ENCODE assay signal across 8 mouse cellular contexts in the genomic region with DNA sequence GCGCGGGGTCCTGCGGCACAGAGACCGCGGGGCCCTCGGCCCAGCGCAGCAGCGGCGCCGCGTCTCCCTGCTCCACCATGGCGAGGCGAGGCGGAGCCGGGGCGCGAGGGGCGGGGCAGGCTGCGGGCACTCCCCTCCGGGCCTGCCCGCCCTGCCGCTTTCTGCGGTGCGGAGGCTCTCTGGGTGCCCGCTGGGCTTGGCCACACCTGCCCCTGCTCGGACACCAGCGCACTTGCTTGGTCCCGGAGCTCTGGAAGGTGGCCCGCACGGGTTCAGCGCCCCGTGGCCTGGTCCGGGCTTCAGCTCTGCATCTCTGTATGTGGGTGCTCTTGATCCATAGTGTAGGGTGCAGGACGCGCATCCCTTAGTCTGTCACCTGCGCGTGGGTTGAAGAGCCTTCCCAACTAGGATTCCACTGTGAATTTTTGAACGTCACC. TPM values are rescaled to one million over a fixed set of nuclear protein-coding genes. Genes with fewer than 3 reads are reported as not detected.
DNase-seq lines count a peak whose midpoint lies in the region; ATAC-seq and TF ChIP-seq lines count a peak whose summit lies in the region.

A gene (minus strand): TSS at position 89 of the 437 bp plus-strand sequence.

- no peaks in the 10 kb centered on the region for H3K9me3 ChIP-seq in forebrain, embryonic 10.5 days
- H3K9me3 ChIP-seq in heart, embryonic 15.5 days (replicated peaks): no peaks in the 10 kb centered on the region
- no peaks in the 10 kb centered on the region for H3K9me3 ChIP-seq in liver, embryonic 16.5 days (replicated peaks; ENCODE audit: control insufficient read depth, low read length)
- no peaks in the 10 kb centered on the region for H3K9me3 ChIP-seq in neural tube, embryonic 14.5 days (ENCODE audit: control insufficient read depth, low read length)

- peak; percentile 51; the same call in 1 of the 2 replicates for TF ChIP-seq POLR2A in bone marrow, adult 2 months (IDR thresholded peaks at IDR 0.05; ENCODE audit: borderline replicate concordance, control insufficient read depth, low read depth, low read length)
- 0 out of 2 replicates have a peak, but pooled peaks have one; percentile 13 for TF ChIP-seq POLR2A in testis, adult 2 months (IDR thresholded peaks at IDR 0.05; ENCODE audit: control insufficient read depth, low read depth, low read length)

- H3K36me3 ChIP-seq in forebrain, embryonic 10.5 days (replicated peaks): no peaks in the 10 kb centered on the region
- no peaks in the 10 kb centered on the region for H3K36me3 ChIP-seq in heart, embryonic 15.5 days
- no peaks in the 10 kb centered on the region for H3K36me3 ChIP-seq in liver, embryonic 16.5 days (ENCODE audit: control insufficient read depth, insufficient read depth)
- no peaks in the 10 kb centered on the region for H3K36me3 ChIP-seq in neural tube, embryonic 14.5 days (ENCODE audit: control insufficient read depth, insufficient read depth, low read length)
- no peaks in the 10 kb centered on the region for H3K36me3 ChIP-seq in testis, adult 2 months (ENCODE audit: control insufficient read depth, insufficient read depth, low read length)

- peaks cover 7% of the 10 kb centered on the region; the same call in 1 of the 2 replicates for H3K4me1 ChIP-seq in bone marrow, adult 2 months (ENCODE audit: control insufficient read depth, insufficient read depth, low read length)
- H3K4me1 ChIP-seq in forebrain, embryonic 10.5 days: peaks cover 23% of the 10 kb centered on the region
- peaks cover 9% of the 10 kb centered on the region for H3K4me1 ChIP-seq in heart, embryonic 15.5 days (replicated peaks)
- no peaks in the 10 kb centered on the region; the same call in 1 of the 2 replicates for H3K4me1 ChIP-seq in liver, embryonic 16.5 days (ENCODE audit: control insufficient read depth, low read depth, low read length)
- H3K4me1 ChIP-seq in neural tube, embryonic 14.5 days (ENCODE audit: control insufficient read depth, insufficient read depth, low read length): peaks cover 7% of the 10 kb centered on the region
- H3K4me1 ChIP-seq in testis, adult 2 months (ENCODE audit: control insufficient read depth, insufficient read depth, low read length): peaks cover 11% of the 10 kb centered on the region; the same call in 1 of the 2 replicates

- peak within 1 kb of the TSS; percentile 70 for H3K4me3 ChIP-seq in bone marrow, adult 2 months (replicated peaks; ENCODE audit: control insufficient read depth, low read depth, low read length)
- peak within 1 kb of the TSS; percentile 93 for H3K4me3 ChIP-seq in forebrain, embryonic 10.5 days
- peak within 1 kb of the TSS; percentile 90 for H3K4me3 ChIP-seq in heart, embryonic 15.5 days
- H3K4me3 ChIP-seq in liver, embryonic 16.5 days (ENCODE audit: low read depth, low read length): peak within 1 kb of the TSS; percentile 69
- peak within 1 kb of the TSS; percentile 75 for H3K4me3 ChIP-seq in neural tube, embryonic 14.5 days (ENCODE audit: low read depth, low read length)
- H3K4me3 ChIP-seq in testis, adult 2 months (ENCODE audit: control insufficient read depth, low read depth, low read length): peak within 1 kb of the TSS; percentile 84

- peak; percentile 90 for ATAC-seq in heart, embryonic 15.5 days (replicated peaks; ENCODE audit: insufficient number of reproducible peaks, insufficient read depth, low FRiP score, low read depth)
- peak; percentile 85 for ATAC-seq in liver, embryonic 16.5 days (ENCODE audit: low read depth)
- peak; percentile 93 for ATAC-seq in neural tube, embryonic 14.5 days (ENCODE audit: low read depth)

- peak within 1 kb of the TSS; percentile 84 for H3K9ac ChIP-seq in heart, embryonic 15.5 days
- H3K9ac ChIP-seq in liver, embryonic 16.5 days (ENCODE audit: low read depth, low read length): peak within 1 kb of the TSS; percentile 66
- H3K9ac ChIP-seq in neural tube, embryonic 14.5 days (replicated peaks; ENCODE audit: low read depth, low read length): peak within 1 kb of the TSS; percentile 90

- peak within 1 kb of the TSS; percentile 54 for H3K27ac ChIP-seq in bone marrow, adult 2 months (ENCODE audit: control insufficient read depth, insufficient read depth, low read depth, low read length, poor library complexity)
- H3K27ac ChIP-seq in forebrain, embryonic 10.5 days: peak within 1 kb of the TSS; percentile 96
- H3K27ac ChIP-seq in heart, embryonic 15.5 days: 0 out of 2 replicates have a peak within 1 kb of the TSS, but pooled peaks have one; percentile 33
- H3K27ac ChIP-seq in liver, embryonic 16.5 days (ENCODE audit: low read length): no peak within 1 kb of the TSS
- H3K27ac ChIP-seq in neural tube, embryonic 14.5 days (ENCODE audit: low read depth, low read length): peak within 1 kb of the TSS; percentile 87
- H3K27ac ChIP-seq in testis, adult 2 months (ENCODE audit: control insufficient read depth, insufficient read depth, low read depth, low read length): no peak within 1 kb of the TSS

- peak; percentile 90 for DNase-seq in B cell, adult 2 months
- peak; percentile 76 for DNase-seq in forebrain, embryonic 10.5 days (ENCODE audit: extremely low spot score, low spot score)
- peak; percentile 87 to 90 for DNase-seq in kidney, postnatal 25 days

- peaks cover 31% of the 10 kb centered on the region for H3K27me3 ChIP-seq in forebrain, embryonic 10.5 days (ENCODE audit: poor library complexity, severe bottlenecking)
- 0 out of 2 replicates have a peak, but pooled peaks cover 17% of the 10 kb centered on the region for H3K27me3 ChIP-seq in heart, embryonic 15.5 days
- peaks cover 28% of the 10 kb centered on the region for H3K27me3 ChIP-seq in liver, embryonic 16.5 days (ENCODE audit: control insufficient read depth, insufficient read depth, low read depth, low read length)
- H3K27me3 ChIP-seq in neural tube, embryonic 14.5 days (ENCODE audit: control insufficient read depth, insufficient read depth, low read length): no peaks in the 10 kb centered on the region; the same call in 1 of the 2 replicates
- H3K27me3 ChIP-seq in testis, adult 2 months (ENCODE audit: control insufficient read depth, insufficient read depth, low read length): no peaks in the 10 kb centered on the region; the same call in 1 of the 2 replicates

- H3K4me2 ChIP-seq in heart, embryonic 15.5 days: peak within 1 kb of the TSS; percentile 99
- H3K4me2 ChIP-seq in liver, embryonic 16.5 days (ENCODE audit: low read depth, low read length): peak within 1 kb of the TSS; percentile 78
- peak within 1 kb of the TSS; percentile 80 for H3K4me2 ChIP-seq in neural tube, embryonic 14.5 days (ENCODE audit: low read depth, low read length)

- under 1% methylated on average over 38 of the region's 38 CpGs for WGBS in bone marrow, adult 2 months
- WGBS in forebrain, embryonic 10.5 days: under 1% methylated on average over 38 of the region's 38 CpGs
- WGBS in heart, embryonic 15.5 days: under 1% methylated on average over 38 of the region's 38 CpGs
- under 1% methylated on average over 33 of the region's 38 CpGs for WGBS in liver, embryonic 16.5 days (ENCODE audit: insufficient replicate concordance)
- WGBS in neural tube, embryonic 14.5 days: 0% methylated on average over 38 of the region's 38 CpGs

- TF ChIP-seq CTCF in bone marrow, adult 2 months (IDR thresholded peaks at IDR 0.05; ENCODE audit: control insufficient read depth, insufficient read depth, low read length): no peak
- TF ChIP-seq CTCF in testis, adult 2 months (IDR thresholded peaks at IDR 0.05; ENCODE audit: control insufficient read depth, insufficient read depth, insufficient replicate concordance, low read depth, low read length): no peak

RNA-seq across cellular contexts. Expression of the gene that starts here (rescaled TPM):
- polyA plus RNA-seq in bone marrow, adult 2 months (2011; ENCODE audit: insufficient read depth, insufficient read length, low replicate concordance, missing spikeins): 1.5 and 3.8 TPM in 2 replicates
- polyA plus RNA-seq in forebrain, embryonic 10.5 days (2016; fragmentation: Nextera tagmentation; extraction: Ambion mirVana): 13.9 and 16.2 TPM in 2 replicates
- 2.5 and 5.9 TPM in 2 replicates for polyA plus RNA-seq in heart, embryonic 15.5 days (2015; fragmentation: Nextera tagmentation; extraction: Ambion mirVana)
- 1.3 and 2.1 TPM in 2 replicates for polyA plus RNA-seq in liver, embryonic 16.5 days (2015; fragmentation: Nextera tagmentation; extraction: Ambion mirVana)
- 16.3 and 17.0 TPM in 2 replicates for polyA plus RNA-seq in neural tube, embryonic 14.5 days (2014; fragmentation: Nextera tagmentation; extraction: Ambion mirVana)
- polyA plus RNA-seq in testis, adult 2 months (2012; rRNA removed): 1.4 and 3.2 TPM in 2 replicates

Comparison
In these comparisons a context has a peak if more than half of its experiments do, and no peak if none do; other contexts are left out.
1. H3K27ac ChIP-seq: peak in bone marrow, adult 2 months (single experiment), forebrain, embryonic 10.5 days (single experiment), heart, embryonic 15.5 days (single experiment) and neural tube, embryonic 14.5 days (single experiment); none in liver, embryonic 16.5 days (single experiment) and testis, adult 2 months (single experiment).
2. Peak in every context shown above with its lines, with median percentiles within 50 percentile points of each other: DNase-seq, H3K4me3 ChIP-seq, ATAC-seq, H3K4me2 ChIP-seq and H3K9ac ChIP-seq.